Mouse (Mus musculus) MEL (cell line): Measurements from ENCODE around the gene Pirt. TPM values are rescaled to one million over a fixed set of nuclear protein-coding genes. Genes with fewer than 3 reads are reported as not detected.

Experiments
- DNase-seq: peaks from one replicate; pipeline ENCODE4 v3.0.0; 2011; ENCODE audit warnings: low read depth, low spot score
- H3K27ac ChIP-seq: 2 replicates; pipeline ENCODE4 v1.5.1; 2012; ENCODE audit warnings: low read depth, mild to moderate bottlenecking, control low read depth, low read length, moderate library complexity; ENCODE audit not compliant: control insufficient read depth
- H3K27me3 ChIP-seq, 2 experiments: fragments of 150-350 bp in 1 of 2; sonication (generic) in 1 of 2; 2 replicates each; pipeline ENCODE4 v1.6.1; 2012; ENCODE audit warnings: low read length in 2 of 2, mild to moderate bottlenecking in 2 of 2, improper control_type of control experiment in 1 of 2, moderate library complexity in 1 of 2; ENCODE audit not compliant: insufficient read depth in 2 of 2, control insufficient read depth in 1 of 2
- H3K36me3 ChIP-seq, 2 experiments: 2 replicates each; pipeline ENCODE4 v1.6.1; 2012 to 2014; ENCODE audit warnings: low read length in 2 of 2, improper control_type of control experiment in 1 of 2, inconsistent platforms in 1 of 2, mild to moderate bottlenecking in 1 of 2; ENCODE audit not compliant: insufficient read depth in 2 of 2, control insufficient read depth in 1 of 2
- H3K4me1 ChIP-seq, 2 experiments: fragments of 150-350 bp in 1 of 2; sonication (generic) in 1 of 2; 2 replicates each; pipeline ENCODE4 v1.6.1; 2012; ENCODE audit warnings: low read length in 2 of 2, improper control_type of control experiment in 1 of 2, mild to moderate bottlenecking in 1 of 2; ENCODE audit not compliant: insufficient read depth in 2 of 2, control insufficient read depth in 1 of 2
- H3K4me3 ChIP-seq, 2 experiments: fragments of 150-350 bp in 1 of 2; sonication (generic) in 1 of 2; 2 replicates each; pipeline ENCODE4 v1.5.1; 2012; ENCODE audit warnings: low read depth in 2 of 2, low read length in 2 of 2, mild to moderate bottlenecking in 2 of 2, moderate library complexity in 2 of 2, control low read depth in 1 of 2, improper control_type of control experiment in 1 of 2; ENCODE audit not compliant: control insufficient read depth in 1 of 2, insufficient read depth in 1 of 2
- H3K79me2 ChIP-seq: 2 replicates; pipeline ENCODE4 v1.6.1; 2012; ENCODE audit warnings: mild to moderate bottlenecking, low read length, moderate library complexity; ENCODE audit not compliant: control insufficient read depth, poor library complexity, insufficient read depth
- H3K9ac ChIP-seq: 2 replicates; pipeline ENCODE4 v1.6.1; 2012; ENCODE audit warnings: low read depth, mild to moderate bottlenecking, control low read depth, low read length, moderate library complexity; ENCODE audit not compliant: control insufficient read depth, poor library complexity, severe bottlenecking
- H3K9me3 ChIP-seq: fragments of 150-350 bp; sonication (generic); replicated peaks from 2 replicates; pipeline ENCODE4 v1.6.1; 2012; ENCODE audit warnings: mild to moderate bottlenecking, low read length, improper control_type of control experiment, moderate library complexity; ENCODE audit not compliant: insufficient read depth
- ELF1 ChIP-seq: IDR thresholded peaks from 2 replicates; pipeline ENCODE4 v1.6.1; 2014; ENCODE audit warnings: low read depth, mild to moderate bottlenecking, inconsistent platforms, low read length, improper control_type of control experiment, moderate library complexity
- ETS1 ChIP-seq: IDR thresholded peaks from 2 replicates; pipeline ENCODE4 v1.6.1; 2012; ENCODE audit warnings: low read depth, mild to moderate bottlenecking, inconsistent platforms, low read length, improper control_type of control experiment, moderate library complexity
- GATA1 ChIP-seq: IDR thresholded peaks from 2 replicates; pipeline ENCODE4 v1.6.1; 2011; ENCODE audit warnings: low read depth, low read length, improper control_type of control experiment
- HCFC1 ChIP-seq: IDR thresholded peaks from 2 replicates; pipeline ENCODE4 v1.6.1; 2012; ENCODE audit warnings: low read depth, mild to moderate bottlenecking, inconsistent platforms, low read length, improper control_type of control experiment, moderate library complexity
- MAFK ChIP-seq: IDR thresholded peaks from 2 replicates; pipeline ENCODE4 v1.6.1; 2011; ENCODE audit warnings: low read depth, mild to moderate bottlenecking, low read length, improper control_type of control experiment, borderline replicate concordance
- MAX ChIP-seq: IDR thresholded peaks from 2 replicates; pipeline ENCODE4 v1.6.1; 2011; ENCODE audit warnings: low read length, improper control_type of control experiment
- MEF2A ChIP-seq: IDR thresholded peaks from 2 replicates; pipeline ENCODE4 v1.6.1; 2014; ENCODE audit warnings: low read depth, mild to moderate bottlenecking, inconsistent platforms, low read length, improper control_type of control experiment; ENCODE audit not compliant: poor library complexity, insufficient replicate concordance, severe bottlenecking; ENCODE audit errors: extremely low read depth
- MXI1 ChIP-seq: IDR thresholded peaks from 2 replicates; pipeline ENCODE4 v1.6.1; 2011; ENCODE audit warnings: mild to moderate bottlenecking, low read depth, low read length, improper control_type of control experiment
- MYB ChIP-seq: IDR thresholded peaks from 2 replicates; pipeline ENCODE4 v1.6.1; 2011; ENCODE audit warnings: mild to moderate bottlenecking, low read depth, low read length, improper control_type of control experiment
- MYC ChIP-seq: IDR thresholded peaks from 2 replicates; pipeline ENCODE4 v1.6.1; 2011; ENCODE audit warnings: low read depth, mild to moderate bottlenecking, low read length, improper control_type of control experiment, moderate library complexity
- NELFE ChIP-seq: IDR thresholded peaks from 2 replicates; pipeline ENCODE4 v1.6.1; 2011; ENCODE audit warnings: low read depth, low read length, improper control_type of control experiment
- POLR2A ChIP-seq, 2 experiments: IDR thresholded peaks; 2 replicates each; pipeline ENCODE4 v1.6.1; 2011 to 2012; ENCODE audit warnings: low read length in 2 of 2, mild to moderate bottlenecking in 2 of 2, control low read depth in 1 of 2, improper control_type of control experiment in 1 of 2, low read depth in 1 of 2, moderate library complexity in 1 of 2; ENCODE audit not compliant: control insufficient read depth in 1 of 2, insufficient read depth in 1 of 2, poor library complexity in 1 of 2
- POLR2AphosphoS2 ChIP-seq: IDR thresholded peaks from 2 replicates; pipeline ENCODE4 v1.6.1; 2011; ENCODE audit warnings: low read length, improper control_type of control experiment
- RCOR1 ChIP-seq: IDR thresholded peaks from 2 replicates; pipeline ENCODE4 v1.6.1; 2012; ENCODE audit warnings: low read depth, mild to moderate bottlenecking, inconsistent platforms, low read length, improper control_type of control experiment
- SIN3A ChIP-seq: IDR thresholded peaks from 2 replicates; pipeline ENCODE4 v1.6.1; 2012; ENCODE audit warnings: low read length, improper control_type of control experiment, inconsistent platforms
- TAL1 ChIP-seq: IDR thresholded peaks from 2 replicates; pipeline ENCODE4 v1.6.1; 2012; ENCODE audit warnings: mild to moderate bottlenecking, inconsistent platforms, low read length, moderate library complexity, mixed read lengths
- TCF12 ChIP-seq: IDR thresholded peaks from 2 replicates; pipeline ENCODE4 v1.6.1; 2014; ENCODE audit warnings: low read depth, mild to moderate bottlenecking, inconsistent platforms, low read length, improper control_type of control experiment, moderate library complexity
- USF1 ChIP-seq: IDR thresholded peaks from 2 replicates; pipeline ENCODE4 v1.6.1; 2014; ENCODE audit warnings: low read depth, mild to moderate bottlenecking, inconsistent platforms, low read length, improper control_type of control experiment, moderate library complexity
- ZKSCAN1 ChIP-seq: IDR thresholded peaks from 2 replicates; pipeline ENCODE4 v1.6.1; 2012; ENCODE audit warnings: low read depth, mild to moderate bottlenecking, inconsistent platforms, low read length, improper control_type of control experiment, moderate library complexity
- polyA plus RNA-seq, 2 experiments: library from polyadenylated mRNA; stranded (reverse) in 1 of 2; unstranded in 1 of 2; fragments of >175 nt in 1 of 2; fragments of >200 nt in 1 of 2; gene quantifications; 2 replicates each; pipeline versions ENCODE4 v1.2.1 to v1.2.4; 2012; ENCODE audit warnings: low replicate concordance in 2 of 2, low read depth in 1 of 2; ENCODE audit not compliant: insufficient read length in 2 of 2, insufficient read depth in 1 of 2, missing spikeins in 1 of 2
- total RNA-seq: library from RNA; depleted of rRNA; stranded (reverse); fragments of 300-350 nt; gene quantifications from 2 replicates; pipeline ENCODE4 v1.2.3, GENCODE M21; 2012

Gene Pirt
- total and polyA plus RNA-seq, 3 experiments, result not detected

GRCm38 (mm10) chr11:66960797-66961196 lies 49.0 kb downstream of the Pirt start:
- Histone ChIP-seq H3K9me3 (no peaks in the 10 kb centered on the region), H3K4me1 (no peaks in the 10 kb centered on the region), H3K36me3 (no peaks in the 10 kb centered on the region)
- DNase-seq, result no peak
- TF ChIP-seq POLR2A (IDR thresholded peaks at IDR 0.05; ENCODE audit: control insufficient read depth in 1 of 2, insufficient read depth in 1 of 2, low read depth in 1 of 2, low read length in 2 of 2, poor library complexity in 1 of 2) (no peak), HCFC1 (no peak), MYB (no peak)
- TF ChIP-seq, all 39 proteins: peak for 0
- Histone ChIP-seq H3K27me3 (no peaks in the 10 kb centered on the region; a peak in 1 of 4 replicates), H3K4me3 (no peak overlapping the region), H3K27ac (no peak overlapping the region), H3K79me2 (no peaks in the 10 kb centered on the region), H3K9ac (no peak overlapping the region)

DNA sequence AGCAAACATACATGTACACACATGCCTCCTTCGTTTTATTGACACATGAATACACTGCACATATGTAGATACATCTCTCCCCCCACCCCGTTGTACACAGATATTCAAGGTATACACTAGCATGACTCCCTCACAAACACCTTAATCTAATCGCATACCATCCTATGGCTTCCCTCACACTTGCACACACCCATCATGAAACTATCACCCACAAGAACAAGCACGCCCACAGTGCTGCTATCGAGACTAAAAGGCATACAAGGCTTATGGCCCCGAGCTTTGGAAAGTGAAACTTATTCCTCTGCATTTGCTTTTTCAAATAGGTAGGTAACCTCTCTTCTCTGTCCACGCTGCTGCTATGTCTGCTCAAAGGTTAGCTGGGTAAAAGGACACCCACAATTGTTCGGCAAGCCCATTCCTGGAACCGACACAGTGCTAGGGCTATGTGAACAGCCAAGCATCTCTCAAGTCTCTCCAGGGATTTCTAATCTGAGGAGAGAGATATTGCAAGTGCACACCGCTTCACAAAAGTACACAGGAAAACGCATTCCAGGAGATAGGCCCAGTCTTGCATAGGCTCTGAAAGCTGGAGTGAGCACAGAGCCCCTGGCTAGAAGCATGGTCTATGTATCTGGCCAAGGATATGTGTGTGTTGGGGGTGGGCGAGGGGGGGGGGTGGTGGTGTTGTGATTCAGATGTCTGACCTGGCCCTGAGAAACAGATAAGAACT lies 49.8 kb downstream of the Pirt start:
- Histone ChIP-seq H3K9ac (no peak overlapping the region), H3K27ac (no peak overlapping the region), H3K4me3 (no peak overlapping the region), H3K79me2 (no peaks in the 10 kb centered on the region), H3K27me3 (no peaks in the 10 kb centered on the region), H3K9me3 (no peaks in the 10 kb centered on the region), H3K36me3 (no peaks in the 10 kb centered on the region), H3K4me1 (no peaks in the 10 kb centered on the region)
- no peak for DNase-seq
- TF ChIP-seq POLR2AphosphoS2 (no peak), HCFC1 (no peak), MXI1 (no peak), TAL1 (no peak), TCF12 (no peak), ZKSCAN1 (no peak), NELFE (no peak), ETS1 (no peak), SIN3A (no peak), MYC (no peak), GATA1 (no peak), MAFK (no peak)

DNA sequence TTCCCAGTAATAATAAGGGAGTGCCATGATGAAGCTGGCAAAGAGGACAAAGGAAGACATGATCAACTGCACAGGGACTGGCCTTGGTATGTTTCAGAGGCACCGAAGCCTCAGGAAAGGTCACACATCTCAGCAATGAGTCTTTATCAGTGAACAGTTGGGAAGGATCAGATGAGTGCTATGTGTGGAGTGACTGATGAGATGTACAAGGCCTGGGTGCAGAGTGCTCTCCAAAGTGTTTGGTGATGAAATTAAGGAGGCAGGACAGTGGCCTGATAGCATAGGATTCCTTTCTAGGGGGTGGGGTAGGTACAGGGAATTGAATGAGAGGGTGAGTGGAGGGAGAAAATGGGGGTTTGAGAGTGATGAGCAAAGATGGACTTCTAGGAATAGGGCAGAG lies 51.7 kb downstream of the Pirt start:
- Histone ChIP-seq H3K9me3 (no peaks in the 10 kb centered on the region), H3K27me3 (no peaks in the 10 kb centered on the region), H3K36me3 (no peaks in the 10 kb centered on the region), H3K4me1 (no peaks in the 10 kb centered on the region), H3K9ac (no peak overlapping the region), H3K79me2 (no peaks in the 10 kb centered on the region), H3K4me3 (no peak overlapping the region), H3K27ac (no peak overlapping the region)
- DNase-seq, result no peak
- TF ChIP-seq RCOR1, result no peak
- TF ChIP-seq ELF1, result no peak
- TF ChIP-seq MEF2A, result no peak
- TF ChIP-seq MAX, result no peak
- TF ChIP-seq POLR2A (IDR thresholded peaks at IDR 0.05; ENCODE audit: control insufficient read depth in 1 of 2, insufficient read depth in 1 of 2, low read depth in 1 of 2, low read length in 2 of 2, poor library complexity in 1 of 2), result no peak
- TF ChIP-seq USF1, result no peak
